Mouse (Mus musculus) brain, embryonic 14.5 days (tissue): ENCODE measurements around the gene Slc2a9.

Experiments
- CTCF ChIP-seq: fragments of 200-500 bp; IDR thresholded peaks from 2 replicates; pipeline ENCODE4 v1.5.1; 2012; ENCODE audit warnings: inconsistent platforms, mild to moderate bottlenecking, moderate library complexity, borderline replicate concordance; ENCODE audit not compliant: insufficient read depth, insufficient read length; ENCODE audit errors: extremely low read depth
- POLR2A ChIP-seq: fragments of 200-500 bp; IDR thresholded peaks from 2 replicates; pipeline ENCODE4 v1.6.1; 2012; ENCODE audit warnings: mild to moderate bottlenecking, inconsistent platforms, borderline replicate concordance; ENCODE audit not compliant: poor library complexity, insufficient read depth, insufficient read length, severe bottlenecking; ENCODE audit errors: extremely low read depth

DNA sequence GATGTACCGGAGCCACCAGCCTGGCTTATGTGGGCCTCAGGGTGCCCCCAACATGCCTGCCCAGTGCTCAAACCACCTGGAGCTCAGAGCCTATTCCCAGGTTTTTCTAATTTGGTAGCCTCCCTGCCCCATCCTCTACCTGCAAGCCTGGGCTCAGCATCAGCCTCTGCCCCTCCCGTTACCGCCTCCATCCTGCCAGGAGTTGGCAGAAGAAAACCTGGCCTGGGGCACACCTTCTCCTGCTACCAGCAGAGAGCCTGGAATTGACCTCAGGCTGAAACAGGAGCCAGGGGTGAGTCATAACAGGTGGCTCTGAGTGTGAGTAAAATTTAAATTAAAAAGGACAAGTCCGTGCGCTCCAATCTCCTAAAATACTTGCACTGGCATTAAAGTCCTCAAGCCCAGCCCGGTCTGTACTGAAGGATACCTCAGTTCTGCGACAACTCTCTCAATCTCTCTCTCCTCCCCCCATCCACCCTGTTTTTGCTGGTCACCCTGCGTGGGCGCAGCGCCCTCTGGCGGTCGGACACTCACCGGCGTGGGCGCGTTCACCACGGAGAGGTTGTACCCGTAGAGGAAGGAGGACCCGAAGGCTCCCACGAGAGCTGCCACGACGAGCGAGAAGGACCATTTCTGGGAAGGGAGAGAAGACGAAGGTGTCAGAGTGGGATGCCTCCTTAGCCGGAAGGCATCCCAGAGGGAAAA, 25.9 kb downstream of the Slc2a9 start:
- TF ChIP-seq CTCF (peak; percentile 29; the same call in 1 of the 2 replicates), POLR2A (no peak)
